In genomic region chr16:79590891-79591290, GRCm38 (mm10) we compare ENCODE assay signal across 14 mouse cellular contexts.
"Had no signal": no experiment of that assay in that cellular context is flagged by ENCODE, and none has a peak within 500 bp of the region (broad histone marks: within the 10 kb centered on the region; RNA-seq: fewer than 3 reads in every experiment).

No protein-coding gene starts in this region.

- H3K4me2 ChIP-seq: limb, embryonic 12.5 days; liver, embryonic 15.5 days; neural tube, embryonic 12.5 days had no signal

- H3K36me3 ChIP-seq: limb, embryonic 12.5 days; liver, embryonic 15.5 days; midbrain, embryonic 10.5 days; neural tube, embryonic 12.5 days had no signal

- H3K27me3 ChIP-seq: limb, embryonic 12.5 days; liver, embryonic 15.5 days; neural tube, embryonic 12.5 days had no signal

- H3K4me3 ChIP-seq: limb, embryonic 12.5 days; liver, embryonic 15.5 days; midbrain, embryonic 10.5 days; neural tube, embryonic 12.5 days had no signal

- DNase-seq: kidney, postnatal 36 days; layer of hippocampus, adult 9-11 months; layer of hippocampus, postnatal 36 days; lung, adult 2 months; lung, postnatal 36 days; midbrain, embryonic 14.5 days; right cerebral cortex, postnatal 4 days; spleen, adult 18-20 months; thymus, adult 18-20 months; thymus, postnatal 14 days had no signal
